Mouse (Mus musculus): ENCODE results near the gene Cnbd2. TPM values are rescaled to one million over a fixed set of nuclear protein-coding genes. Genes with fewer than 3 reads are reported as not detected.
"Not testable (repeated sequence)": the region's sequence is repeated elsewhere in the genome, so short reads cannot be mapped to it uniquely, and the experiment has no call there.

The Cnbd2 gene
- polyA plus RNA-seq, 1 experiment from 2014 or later, result 4.3 TPM

GRCm38 (mm10) chr2:156394282-156394681 is 82.2 kb downstream of the Cnbd2 start:
- H3K4me2 ChIP-seq, result no peak overlapping the region
- no peaks in the 10 kb centered on the region for H3K4me1 ChIP-seq
- H3K9ac ChIP-seq, result no peak overlapping the region
- H3K27ac ChIP-seq, result no peak overlapping the region
- ATAC-seq (ENCODE audit: insufficient read depth, low FRiP score, low read depth), result no peak
- no peak overlapping the region for H3K4me3 ChIP-seq (replicated peaks)
- no peaks in the 10 kb centered on the region for H3K36me3 ChIP-seq
- no peaks in the 10 kb centered on the region for H3K27me3 ChIP-seq (replicated peaks)
- 91% methylated on average over 4 of the region's 4 CpGs for WGBS
- no peaks in the 10 kb centered on the region for H3K9me3 ChIP-seq

DNA sequence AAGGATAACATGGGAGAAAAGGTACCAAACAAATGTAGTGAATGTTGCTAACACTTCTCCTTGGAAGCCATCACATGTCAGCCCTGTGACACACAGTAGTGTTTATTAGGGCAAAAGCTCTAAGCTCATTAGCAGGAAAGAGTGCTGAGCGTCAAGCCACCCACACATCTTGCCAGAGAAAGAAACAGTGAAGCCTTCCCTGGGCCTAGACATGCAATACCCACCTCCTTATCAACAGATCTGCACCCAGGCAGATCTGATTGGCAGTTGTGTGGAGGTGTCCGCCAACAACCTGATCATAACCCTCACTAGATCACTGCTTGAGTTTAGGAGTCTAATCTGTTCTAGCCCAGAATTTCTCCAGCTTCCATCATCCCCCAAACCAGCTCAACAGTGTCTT is 84.0 kb downstream of the Cnbd2 start:
- Histone ChIP-seq H3K27me3 (replicated peaks) (no peaks in the 10 kb centered on the region), H3K4me1 (no peaks in the 10 kb centered on the region), H3K9me3 (no peaks in the 10 kb centered on the region), H3K4me3 (replicated peaks) (no peak overlapping the region), H3K36me3 (no peaks in the 10 kb centered on the region), H3K27ac (no peak overlapping the region), H3K9ac (no peak overlapping the region), H3K4me2 (no peak overlapping the region)
- WGBS, result 78% methylated on average over 2 of the region's 2 CpGs
- no peak for ATAC-seq (ENCODE audit: insufficient read depth, low FRiP score, low read depth)

- Histone ChIP-seq H3K27ac (no peak overlapping the region), H3K27me3 (replicated peaks) (no peaks in the 10 kb centered on the region), H3K9ac (no peak overlapping the region), H3K4me3 (replicated peaks) (no peak overlapping the region), H3K9me3 (no peaks in the 10 kb centered on the region), H3K4me2 (no peak overlapping the region), H3K4me1 (no peaks in the 10 kb centered on the region), H3K36me3 (no peaks in the 10 kb centered on the region)
- 91% methylated on average over 7 of the region's 7 CpGs for WGBS
- ATAC-seq (ENCODE audit: insufficient read depth, low FRiP score, low read depth), result no peak
These were observed 85.9 kb downstream of the Cnbd2 start for GRCm38 (mm10) chr2:156397988-156398387.

DNA sequence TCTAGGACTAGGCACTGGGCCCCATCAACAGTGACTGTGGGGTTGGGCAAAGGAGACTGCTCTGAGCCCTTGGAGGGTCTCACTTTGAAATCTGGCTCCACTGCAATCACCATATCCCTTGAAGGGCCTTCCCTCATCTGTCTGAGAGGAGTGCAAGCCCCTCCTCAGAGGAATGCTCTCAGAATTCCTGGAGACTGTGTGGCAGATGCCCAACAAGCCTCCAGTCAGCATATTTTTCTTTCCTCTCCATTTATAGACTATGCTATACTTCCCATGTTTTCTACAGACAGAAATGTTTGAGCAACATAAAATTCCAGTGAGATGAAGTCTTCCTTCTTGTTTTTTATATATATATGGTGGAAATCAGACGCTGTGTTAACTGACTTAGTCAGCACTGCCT is 87.4 kb downstream of the Cnbd2 start:
- no peaks in the 10 kb centered on the region for H3K4me1 ChIP-seq
- no peaks in the 10 kb centered on the region for H3K36me3 ChIP-seq
- ATAC-seq (ENCODE audit: insufficient read depth, low FRiP score, low read depth), result no peak
- H3K27me3 ChIP-seq (replicated peaks), result no peaks in the 10 kb centered on the region
- H3K9me3 ChIP-seq, result no peaks in the 10 kb centered on the region
- H3K27ac ChIP-seq, result no peak overlapping the region
- H3K4me3 ChIP-seq (replicated peaks), result no peak overlapping the region
- WGBS, result 63% methylated on average over 1 of the region's 1 CpGs
- H3K4me2 ChIP-seq, result no peak overlapping the region
- H3K9ac ChIP-seq, result no peak overlapping the region

DNA sequence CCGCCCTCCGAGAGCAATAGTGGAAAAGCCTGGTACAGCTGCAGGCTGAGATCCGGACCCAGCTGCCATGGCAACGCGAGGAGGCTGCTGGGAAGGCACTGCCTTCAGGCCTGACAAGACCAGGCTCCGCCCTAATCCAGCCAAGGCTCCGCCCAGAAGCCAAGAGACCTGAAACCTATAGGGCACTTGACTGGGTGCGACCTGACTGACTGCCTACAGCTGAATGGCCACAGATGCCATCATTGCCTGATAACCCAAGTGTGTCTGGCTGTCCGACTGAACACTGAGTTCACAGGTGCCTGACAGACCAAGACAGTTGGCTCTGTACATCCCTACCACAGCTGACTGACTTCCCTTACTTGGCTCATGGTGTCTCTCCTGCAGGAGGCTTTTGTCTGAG is 89.2 kb downstream of the Cnbd2 start:
- Histone ChIP-seq H3K4me1 (no peaks in the 10 kb centered on the region), H3K36me3 (no peaks in the 10 kb centered on the region), H3K27me3 (replicated peaks) (no peaks in the 10 kb centered on the region), H3K27ac (no peak overlapping the region), H3K9me3 (no peaks in the 10 kb centered on the region), H3K9ac (no peak overlapping the region), H3K4me3 (replicated peaks) (no peak overlapping the region), H3K4me2 (peak overlapping the region; percentile 17; the same call in 1 of the 2 replicates)
- ATAC-seq (ENCODE audit: insufficient read depth, low FRiP score, low read depth), result peak; percentile 78
- 7% methylated on average over 9 of the region's 9 CpGs for WGBS

GRCm38 (mm10) chr2:156402036-156402435 is 89.9 kb downstream of the Cnbd2 start:
- no peaks in the 10 kb centered on the region for H3K27me3 ChIP-seq (replicated peaks)
- WGBS, result 89% methylated on average over 3 of the region's 3 CpGs
- no peaks in the 10 kb centered on the region for H3K4me1 ChIP-seq
- H3K9ac ChIP-seq, result no peak overlapping the region
- H3K9me3 ChIP-seq, result no peaks in the 10 kb centered on the region
- no peak overlapping the region for H3K4me3 ChIP-seq (replicated peaks)
- no peak overlapping the region for H3K27ac ChIP-seq
- no peak for ATAC-seq (ENCODE audit: insufficient read depth, low FRiP score, low read depth)
- H3K4me2 ChIP-seq, result no peak overlapping the region
- H3K36me3 ChIP-seq, result no peaks in the 10 kb centered on the region

DNA sequence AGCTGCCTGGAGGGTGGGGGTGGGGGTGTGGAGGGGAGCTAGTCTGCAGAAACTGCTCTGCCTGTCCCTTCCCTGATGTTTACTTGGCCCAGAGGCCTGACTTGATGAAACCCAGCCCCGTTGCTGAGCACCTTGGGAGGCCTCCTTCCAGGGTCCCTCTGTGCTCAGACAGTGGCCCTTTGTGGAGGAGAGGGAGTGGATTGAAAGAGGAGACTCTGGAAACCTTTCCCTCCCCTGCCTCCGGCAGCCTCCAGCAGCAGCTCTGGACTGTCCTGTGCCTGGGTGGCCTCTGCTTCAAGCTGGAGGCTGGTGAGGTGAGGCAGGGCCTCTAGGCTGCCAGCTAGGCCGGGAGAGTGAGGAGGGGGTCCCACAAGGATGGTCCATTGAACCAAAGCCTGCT is 94.9 kb downstream of the Cnbd2 start:
- ATAC-seq (ENCODE audit: insufficient read depth, low FRiP score, low read depth), result peak; percentile 65; the same call in 1 of the 2 replicates
- Histone ChIP-seq H3K4me3 (replicated peaks) (no peak overlapping the region), H3K36me3 (no peaks in the 10 kb centered on the region), H3K27ac (no peak overlapping the region), H3K9ac (no peak overlapping the region), H3K9me3 (no peaks in the 10 kb centered on the region), H3K27me3 (replicated peaks) (no peaks in the 10 kb centered on the region), H3K4me2 (no peak overlapping the region), H3K4me1 (peaks cover 7% of the 10 kb centered on the region; the same call in 1 of the 2 replicates)
- WGBS, result 11% methylated on average over 3 of the region's 3 CpGs

DNA sequence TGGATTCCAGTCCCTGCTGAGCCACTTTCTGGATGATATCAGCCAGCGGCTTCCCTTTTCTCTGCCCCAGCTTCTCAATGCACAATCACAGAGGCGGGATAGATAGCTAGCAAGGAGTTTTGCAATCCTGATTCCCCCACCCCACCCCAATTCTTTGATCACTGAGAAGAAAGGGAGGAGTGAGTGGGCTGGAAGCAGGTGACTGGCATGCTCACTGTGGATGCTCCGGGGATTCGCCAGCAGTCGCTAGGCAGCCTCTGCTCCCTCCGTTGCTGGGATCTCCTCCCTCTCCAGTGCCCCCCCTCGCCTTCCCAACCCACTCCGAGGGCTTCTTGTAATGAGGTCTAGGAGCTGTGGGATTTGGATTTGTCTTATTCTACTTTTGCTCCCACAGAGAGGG is 96.1 kb downstream of the Cnbd2 start:
- ATAC-seq (ENCODE audit: insufficient read depth, low FRiP score, low read depth), result no peak
- 38% methylated on average over 8 of the region's 8 CpGs for WGBS

GRCm38 (mm10) chr2:156411348-156411747 is 99.2 kb downstream of the Cnbd2 start:
- not testable (repeated sequence) for ATAC-seq (ENCODE audit: insufficient read depth, low FRiP score, low read depth); H3K4me3 ChIP-seq (replicated peaks); H3K4me1 ChIP-seq; H3K4me2 ChIP-seq; H3K36me3 ChIP-seq; H3K9me3 ChIP-seq; H3K27ac ChIP-seq; H3K27me3 ChIP-seq (replicated peaks); H3K9ac ChIP-seq
- WGBS, result 79% methylated on average over 5 of the region's 7 CpGs

More for the DNA sequence above, 96.1 kb downstream of the Cnbd2 start:
- Histone ChIP-seq H3K4me3 (replicated peaks) (no peak overlapping the region), H3K27me3 (replicated peaks) (no peaks in the 10 kb centered on the region), H3K9me3 (no peaks in the 10 kb centered on the region), H3K4me1 (peaks cover 7% of the 10 kb centered on the region; the same call in 1 of the 2 replicates), H3K36me3 (no peaks in the 10 kb centered on the region), H3K9ac (no peak overlapping the region), H3K27ac (no peak overlapping the region), H3K4me2 (no peak overlapping the region)

GRCm38 (mm10) chr2:156414996-156415395 is 102.9 kb downstream of the Cnbd2 start:
- Histone ChIP-seq H3K36me3 (no peaks in the 10 kb centered on the region), H3K4me3 (replicated peaks) (no peak overlapping the region), H3K27ac (no peak overlapping the region), H3K4me2 (no peak overlapping the region), H3K27me3 (replicated peaks) (no peaks in the 10 kb centered on the region), H3K9ac (no peak overlapping the region), H3K4me1 (no peaks in the 10 kb centered on the region), H3K9me3 (no peaks in the 10 kb centered on the region)
- ATAC-seq (ENCODE audit: insufficient read depth, low FRiP score, low read depth), result no peak
- WGBS, result 76% methylated on average over 2 of the region's 2 CpGs

- no peak overlapping the region for H3K4me2 ChIP-seq
- no peaks in the 10 kb centered on the region for H3K36me3 ChIP-seq
- 66% methylated on average over 5 of the region's 5 CpGs for WGBS
- H3K9ac ChIP-seq, result no peak overlapping the region
- no peaks in the 10 kb centered on the region for H3K9me3 ChIP-seq
- H3K27me3 ChIP-seq (replicated peaks), result peaks cover 6% of the 10 kb centered on the region; the same call in 1 of the 2 replicates
- H3K27ac ChIP-seq, result no peak overlapping the region
- ATAC-seq (ENCODE audit: insufficient read depth, low FRiP score, low read depth), result no peak
- H3K4me1 ChIP-seq, result peaks cover 6% of the 10 kb centered on the region; the same call in 1 of the 2 replicates
- no peak overlapping the region for H3K4me3 ChIP-seq (replicated peaks)
These were observed 103.6 kb downstream of the Cnbd2 start for GRCm38 (mm10) chr2:156415674-156416073.

GRCm38 (mm10) chr2:156417194-156417593 is 105.1 kb downstream of the Cnbd2 start:
- 46% methylated on average over 1 of the region's 1 CpGs for WGBS
- Histone ChIP-seq H3K4me2 (no peak overlapping the region), H3K4me3 (replicated peaks) (no peak overlapping the region), H3K9ac (no peak overlapping the region), H3K9me3 (no peaks in the 10 kb centered on the region), H3K27ac (no peak overlapping the region), H3K4me1 (peaks cover 16% of the 10 kb centered on the region), H3K27me3 (replicated peaks) (peaks cover 11% of the 10 kb centered on the region; the same call in 1 of the 2 replicates), H3K36me3 (no peaks in the 10 kb centered on the region)
- no peak for ATAC-seq (ENCODE audit: insufficient read depth, low FRiP score, low read depth)

- Histone ChIP-seq H3K27ac (no peak overlapping the region), H3K4me2 (no peak overlapping the region), H3K36me3 (no peaks in the 10 kb centered on the region), H3K4me3 (replicated peaks) (no peak overlapping the region), H3K9ac (no peak overlapping the region), H3K4me1 (peaks cover 19% of the 10 kb centered on the region), H3K9me3 (no peaks in the 10 kb centered on the region), H3K27me3 (replicated peaks) (peaks cover 12% of the 10 kb centered on the region)
- no peak for ATAC-seq (ENCODE audit: insufficient read depth, low FRiP score, low read depth)
- WGBS, result 82% methylated on average over 5 of the region's 5 CpGs
These were observed 106.4 kb downstream of the Cnbd2 start for GRCm38 (mm10) chr2:156418467-156418866.
